8 mouse cellular contexts compared by ENCODE assay signal in the genomic region with DNA sequence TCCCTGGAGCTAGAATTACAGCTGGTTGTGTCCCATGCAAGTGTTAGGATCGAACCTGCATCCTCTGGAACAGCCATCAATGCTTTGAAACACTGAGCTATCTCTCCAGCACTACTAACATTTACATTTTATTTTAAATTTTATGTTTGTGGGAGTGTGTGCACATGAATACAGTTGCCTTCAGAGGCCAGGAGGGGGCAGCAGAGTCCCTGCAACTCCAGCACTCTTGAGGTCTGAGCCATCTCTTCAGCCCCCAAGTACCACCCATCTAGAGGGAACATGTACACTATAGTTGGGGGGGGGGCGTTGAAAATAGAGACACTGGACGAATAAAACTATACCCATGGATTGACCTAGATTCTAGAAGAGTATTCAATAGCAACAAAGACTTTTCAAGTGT. TPM values are rescaled to one million over a fixed set of nuclear protein-coding genes. Genes with fewer than 3 reads are reported as not detected.
DNase-seq lines count a peak whose midpoint lies in the region; ATAC-seq lines count a peak whose summit lies in the region.

No protein-coding gene starts in this region.

- no peaks in the 10 kb centered on the region for H3K36me3 ChIP-seq in heart, embryonic 11.5 days (ENCODE audit: control insufficient read depth, insufficient read depth, low read length)

- H3K27me3 ChIP-seq in heart, embryonic 11.5 days (ENCODE audit: control insufficient read depth, insufficient read depth, low read length): no peaks in the 10 kb centered on the region

- no peaks in the 10 kb centered on the region for H3K9me3 ChIP-seq in heart, embryonic 11.5 days (replicated peaks; ENCODE audit: control insufficient read depth, low read length)

- no peak overlapping the region for H3K27ac ChIP-seq in heart, embryonic 11.5 days (ENCODE audit: low read depth, low read length)

- H3K9ac ChIP-seq in heart, embryonic 11.5 days (ENCODE audit: low read depth, low read length): no peak overlapping the region

- DNase-seq in heart, adult 8-10 months (ENCODE audit: low spot score): peak; percentile 49
- DNase-seq in spleen, postnatal 4 days (ENCODE audit: low spot score in 2 of 2): peak; percentile 17 to 75
- no peak for DNase-seq in spleen, postnatal 36 days (ENCODE audit: low spot score in 2 of 2)
- DNase-seq in embryo, embryonic 11.5 days (ENCODE audit: low read depth, low spot score): peak; percentile 29
- peak; percentile 79 for DNase-seq in kidney, postnatal 10 days
- DNase-seq in retina, embryonic 14.5 days (ENCODE audit: low spot score): peak; percentile 59
- no peak for DNase-seq in frontal cortex, postnatal 10 days (ENCODE audit: low spot score in 2 of 2)

- no peaks in the 10 kb centered on the region; the same call in 1 of the 2 replicates for H3K4me1 ChIP-seq in heart, embryonic 11.5 days (ENCODE audit: control insufficient read depth, insufficient read depth, low read length)

- no peak overlapping the region for H3K4me3 ChIP-seq in heart, embryonic 11.5 days (ENCODE audit: low read depth, low read length)

- WGBS in heart, embryonic 11.5 days (ENCODE audit: insufficient replicate concordance): 66% methylated on average over 3 of the region's 3 CpGs

- no peak for ATAC-seq in heart, embryonic 11.5 days (replicated peaks; ENCODE audit: insufficient number of reproducible peaks, low FRiP score, low TSS enrichment)

- no peak overlapping the region for H3K4me2 ChIP-seq in heart, embryonic 11.5 days

RNA-seq across cellular contexts. Expression of gene Clic5, which starts 37.3 kb away (rescaled TPM):
- 100 to 1,000 TPM; 161 to 179 (median 171) TPM for total RNA-seq in heart, adult 8-10 months (2022)
- 5.8 and 7.4 TPM in 2 replicates for polyA plus RNA-seq in heart, embryonic 11.5 days (2014; fragmentation: Nextera tagmentation; extraction: Ambion mirVana)

RNA-seq across cellular contexts. Expression of gene Enpp4, which starts 45.5 kb away (rescaled TPM):
- total RNA-seq in heart, adult 8-10 months (2022): 10 to 100 TPM; 24.1 to 29.6 (median 25.6) TPM
- polyA plus RNA-seq in heart, embryonic 11.5 days (2014; fragmentation: Nextera tagmentation; extraction: Ambion mirVana): 6.8 and 8.3 TPM in 2 replicates

Comparison
In these comparisons a context has a peak if more than half of its experiments do, and no peak if none do; other contexts are left out.
1. DNase-seq: peak in heart, adult 8-10 months (single experiment), spleen, postnatal 4 days (2 of 2), embryo, embryonic 11.5 days (single experiment), kidney, postnatal 10 days (single experiment) and retina, embryonic 14.5 days (single experiment); none in spleen, postnatal 36 days (0 of 2) and frontal cortex, postnatal 10 days (0 of 2).